Mouse (Mus musculus): Measurements from ENCODE around the gene Elovl5. TPM values are rescaled to one million over a fixed set of nuclear protein-coding genes. Genes with fewer than 3 reads are reported as not detected.

The Elovl5 gene
- total RNA-seq, 2 experiments from 2014 or later, result 10.5 to 10.9 TPM

GRCm38 (mm10) chr9:77950841-77951475 is 33.8 kb downstream of the Elovl5 start:
- ATAC-seq (replicated peaks; ENCODE audit: low FRiP score, poor library complexity, severe bottlenecking), result no peak

DNA sequence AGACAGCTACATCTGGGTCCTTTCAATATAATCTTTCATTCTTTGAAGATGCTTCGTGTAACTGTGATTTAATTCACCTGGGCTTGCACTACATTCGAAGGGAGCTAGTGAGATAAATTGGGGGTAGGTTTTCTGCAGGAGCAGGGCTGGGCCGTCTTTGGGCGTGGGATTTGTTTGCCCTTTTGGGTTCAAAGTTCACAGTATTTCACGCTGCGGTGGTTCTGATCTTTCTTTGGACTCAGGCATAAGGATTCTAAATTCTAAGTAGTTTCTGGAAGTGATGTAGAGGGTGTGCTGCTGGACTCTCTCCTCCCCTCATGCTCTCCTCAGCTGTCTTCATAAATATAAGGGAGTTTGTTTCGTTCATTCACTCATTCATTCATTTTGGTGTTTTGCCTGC is 34.8 kb downstream of the Elovl5 start:
- no peak for ATAC-seq (replicated peaks; ENCODE audit: low FRiP score, poor library complexity, severe bottlenecking)

DNA sequence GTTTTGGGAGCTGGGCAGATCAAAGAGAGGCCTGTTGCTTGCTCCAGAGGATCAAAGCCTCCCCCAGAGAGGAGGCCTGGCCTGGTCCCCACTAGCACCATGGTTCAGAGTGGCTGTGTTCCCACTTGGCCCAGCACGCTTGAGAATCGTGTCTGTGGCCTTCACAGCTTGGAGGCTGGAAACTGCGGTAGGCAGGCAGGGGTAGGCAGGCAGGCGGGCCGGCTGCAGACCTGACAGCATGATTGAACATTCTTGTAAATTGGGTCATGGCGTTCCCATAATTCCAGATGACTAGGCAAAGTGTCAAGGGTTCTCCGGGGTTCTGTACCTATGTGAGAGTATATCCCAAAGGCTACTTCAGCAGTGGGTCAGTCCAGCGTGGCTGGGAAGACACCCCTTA is 35.9 kb downstream of the Elovl5 start:
- no peak for ATAC-seq (replicated peaks; ENCODE audit: low FRiP score, poor library complexity, severe bottlenecking)

DNA sequence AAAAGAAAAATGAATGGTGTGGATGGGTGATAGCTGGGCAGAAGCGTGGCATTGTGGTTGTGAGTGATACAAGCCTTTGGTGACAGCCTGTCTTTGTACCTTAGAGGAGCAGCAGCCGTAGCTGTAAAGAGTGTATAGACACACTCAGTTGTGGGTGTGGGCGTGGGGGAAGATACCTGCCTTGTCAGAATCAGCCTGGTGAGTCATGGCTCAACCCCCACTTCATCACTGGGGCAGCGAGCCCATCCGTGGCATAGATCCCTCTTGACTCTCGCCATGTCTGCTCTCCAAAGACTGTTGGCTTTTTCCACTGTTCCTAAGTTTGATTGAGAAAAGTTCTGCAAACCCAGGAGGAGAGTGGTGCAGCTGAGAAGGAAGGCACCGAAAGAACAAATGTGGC is 37.3 kb downstream of the Elovl5 start:
- ATAC-seq (replicated peaks; ENCODE audit: low FRiP score, poor library complexity, severe bottlenecking), result no peak

GRCm38 (mm10) chr9:77954981-77955380 is 37.8 kb downstream of the Elovl5 start:
- no peak for ATAC-seq (replicated peaks; ENCODE audit: low FRiP score, poor library complexity, severe bottlenecking)

DNA sequence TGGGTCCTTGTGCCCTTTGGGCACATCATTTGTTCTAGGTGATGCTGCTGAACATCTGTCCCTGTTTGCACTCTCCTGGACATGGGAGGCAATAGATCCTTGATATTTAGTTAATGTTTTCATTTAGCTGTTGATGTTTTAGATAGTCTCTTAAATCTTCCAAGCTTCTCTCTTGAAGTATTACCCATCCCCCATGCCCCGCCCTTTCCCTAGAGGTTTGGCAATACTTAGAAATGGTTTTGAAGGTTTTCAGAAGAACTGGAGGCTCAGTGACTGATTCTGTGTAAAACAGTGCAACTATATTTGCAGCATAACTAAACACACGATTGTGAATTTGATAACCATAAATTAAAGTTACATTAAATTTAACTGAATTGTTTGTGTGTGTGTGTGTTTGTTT is 38.3 kb downstream of the Elovl5 start:
- no peak for ATAC-seq (replicated peaks; ENCODE audit: low FRiP score, poor library complexity, severe bottlenecking)

DNA sequence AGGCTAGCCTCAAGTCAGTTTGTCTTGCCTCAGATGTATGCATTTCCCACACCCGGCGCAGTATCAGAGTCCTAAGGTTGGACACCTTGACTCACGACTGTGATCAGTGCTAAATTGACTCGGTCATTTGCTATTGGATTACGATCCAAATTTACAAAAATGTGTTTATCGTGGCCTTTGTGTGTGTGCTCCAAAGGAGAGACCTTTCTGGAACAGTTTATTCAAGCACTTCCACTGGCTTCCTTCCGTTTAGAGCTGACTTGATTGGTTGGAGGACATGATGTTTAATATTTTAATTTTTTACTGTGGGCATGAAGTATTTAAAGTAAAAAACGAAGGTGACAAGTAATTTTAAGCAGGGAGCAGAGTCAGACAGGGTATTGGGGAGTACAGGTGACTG is 38.8 kb downstream of the Elovl5 start:
- no peak for ATAC-seq (replicated peaks; ENCODE audit: low FRiP score, poor library complexity, severe bottlenecking)

GRCm38 (mm10) chr9:77958327-77958726 is 41.2 kb downstream of the Elovl5 start:
- ATAC-seq (replicated peaks; ENCODE audit: low FRiP score, poor library complexity, severe bottlenecking), result no peak

GRCm38 (mm10) chr9:77959759-77960158 is 42.6 kb downstream of the Elovl5 start:
- ATAC-seq (replicated peaks; ENCODE audit: low FRiP score, poor library complexity, severe bottlenecking), result no peak

GRCm38 (mm10) chr9:77961350-77961749 is 44.2 kb downstream of the Elovl5 start:
- ATAC-seq (replicated peaks; ENCODE audit: low FRiP score, poor library complexity, severe bottlenecking), result no peak

DNA sequence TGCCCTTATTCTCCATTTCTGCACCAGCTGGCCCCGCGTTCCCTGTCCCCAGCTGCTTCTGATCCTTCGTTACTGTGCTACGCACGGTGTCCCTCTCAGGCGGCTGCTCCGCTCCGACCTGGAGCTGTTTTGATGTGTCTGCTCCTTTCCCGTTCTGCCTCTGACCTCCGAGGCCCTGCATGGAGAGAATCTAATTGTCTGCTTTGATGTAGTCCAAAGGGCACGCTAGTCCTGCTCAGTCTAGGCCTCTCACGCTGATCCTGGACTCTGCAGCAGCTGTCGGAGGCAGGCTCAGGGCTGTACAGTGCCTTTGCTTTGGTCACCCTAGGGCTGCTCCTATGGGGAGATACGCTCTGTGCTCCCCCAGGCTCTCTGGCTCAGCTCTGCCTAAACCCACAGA is 46.9 kb downstream of the Elovl5 start:
- no peak for ATAC-seq (replicated peaks; ENCODE audit: low FRiP score, poor library complexity, severe bottlenecking)

DNA sequence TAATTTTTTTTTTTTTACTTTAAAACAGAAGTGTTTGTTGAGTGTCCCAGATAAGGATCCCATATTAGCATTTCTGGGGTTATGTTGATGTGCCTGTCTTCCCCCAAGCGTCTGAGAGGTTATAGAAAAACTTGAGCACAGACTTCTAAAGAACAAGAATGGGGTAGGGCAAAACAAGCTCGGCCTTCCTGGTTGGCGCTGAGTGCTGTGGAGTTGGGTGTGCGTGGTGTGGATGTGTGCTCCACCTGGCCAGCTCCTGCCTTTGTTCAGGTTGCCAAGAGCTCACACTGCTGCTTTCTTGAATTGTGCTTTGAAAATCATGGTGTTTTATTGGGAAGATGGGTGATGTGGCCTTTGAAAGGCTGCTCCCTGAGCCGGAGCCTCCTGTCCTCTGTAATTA is 48.1 kb downstream of the Elovl5 start:
- ATAC-seq (replicated peaks; ENCODE audit: low FRiP score, poor library complexity, severe bottlenecking), result no peak

GRCm38 (mm10) chr9:77965768-77966552 is 48.8 kb downstream of the Elovl5 start:
- ATAC-seq (replicated peaks; ENCODE audit: low FRiP score, poor library complexity, severe bottlenecking), result no peak

GRCm38 (mm10) chr9:77966861-77967260 is 49.7 kb downstream of the Elovl5 start:
- no peak for ATAC-seq (replicated peaks; ENCODE audit: low FRiP score, poor library complexity, severe bottlenecking)

DNA sequence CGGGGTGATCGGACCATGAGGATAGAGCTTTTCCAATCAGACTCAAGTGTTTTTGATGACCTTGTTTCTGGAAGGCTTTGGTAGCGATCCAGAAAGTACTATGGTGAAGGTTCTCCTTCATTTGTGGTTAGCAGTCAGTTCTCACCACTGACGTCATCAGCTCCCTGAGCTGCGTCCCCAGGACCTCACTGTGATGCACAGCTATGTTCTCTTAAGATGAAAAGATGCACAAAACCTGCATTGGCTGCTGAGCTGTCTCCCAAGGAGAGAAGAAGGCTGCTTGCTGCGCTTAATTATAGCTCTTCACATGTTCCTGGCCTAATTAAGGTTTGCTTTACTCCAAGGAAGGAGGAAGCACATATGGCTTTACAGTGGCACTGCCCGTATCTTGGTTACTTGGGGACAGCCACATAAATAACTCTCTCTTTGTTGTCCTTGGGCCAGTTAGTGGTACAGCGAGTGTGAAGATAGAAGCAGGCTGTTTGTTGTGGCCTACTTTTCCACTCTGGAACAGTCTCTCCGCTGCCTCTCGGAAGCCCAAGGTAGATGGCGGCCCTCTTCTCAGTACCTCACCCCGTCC is 50.5 kb downstream of the Elovl5 start:
- ATAC-seq (replicated peaks; ENCODE audit: low FRiP score, poor library complexity, severe bottlenecking), result no peak

DNA sequence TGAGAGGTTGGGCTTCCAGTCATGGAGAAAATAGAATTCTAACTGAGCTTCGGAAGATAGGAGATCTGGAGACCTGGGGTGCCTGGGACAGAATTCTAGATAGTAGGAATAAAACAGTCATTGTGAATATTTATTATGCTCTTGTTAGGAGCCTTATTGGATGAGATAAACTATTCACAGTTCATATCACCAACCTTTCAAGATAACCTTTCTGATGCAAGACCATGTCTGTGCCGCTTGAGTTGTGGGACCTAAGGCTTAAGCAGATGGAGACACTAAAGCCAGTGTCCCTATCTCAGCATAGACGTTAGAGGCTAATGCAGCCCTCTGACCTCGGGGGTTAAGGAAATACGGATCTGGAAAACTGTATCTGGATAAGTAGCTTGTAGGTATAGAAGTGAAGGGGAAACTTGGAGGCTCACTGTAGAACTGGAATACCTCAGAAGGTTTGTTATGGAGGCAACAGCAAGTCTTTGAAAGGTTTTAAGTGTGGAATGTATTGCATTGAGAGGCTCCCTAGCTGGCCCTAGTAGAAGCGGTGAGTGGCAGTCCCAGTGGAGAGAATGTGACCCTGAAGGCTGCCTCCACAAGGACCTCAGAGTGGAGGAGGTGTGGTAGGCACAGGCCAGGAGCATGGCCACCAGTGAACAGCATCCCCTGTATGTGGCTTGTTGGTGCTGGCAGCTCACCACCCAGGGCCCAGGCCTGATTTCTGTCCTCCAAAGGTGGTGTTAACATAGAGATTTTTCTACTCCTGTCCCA is 52.2 kb downstream of the Elovl5 start:
- no peak for ATAC-seq (replicated peaks; ENCODE audit: low FRiP score, poor library complexity, severe bottlenecking)

DNA sequence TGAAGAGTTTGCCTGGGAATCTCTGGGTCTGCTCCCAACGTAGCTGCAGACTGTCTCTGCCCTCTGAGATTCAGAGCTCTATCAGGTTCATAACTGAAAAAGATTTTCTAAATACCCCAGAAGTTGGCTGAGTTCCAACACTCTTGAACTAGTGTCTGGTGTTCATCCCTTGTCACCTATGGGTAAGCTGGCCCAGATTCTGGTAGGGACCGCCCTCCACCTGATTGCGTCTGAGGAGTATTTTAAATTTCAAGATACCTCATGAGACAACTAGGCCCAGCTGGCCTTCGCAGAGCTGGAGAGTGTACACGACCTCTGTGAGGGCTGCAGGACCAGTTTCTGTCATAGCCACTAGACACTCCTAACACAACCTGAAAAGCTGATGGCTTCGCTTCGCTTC is 61.8 kb downstream of the Elovl5 start:
- no peak for ATAC-seq (replicated peaks; ENCODE audit: low FRiP score, poor library complexity, severe bottlenecking)

DNA sequence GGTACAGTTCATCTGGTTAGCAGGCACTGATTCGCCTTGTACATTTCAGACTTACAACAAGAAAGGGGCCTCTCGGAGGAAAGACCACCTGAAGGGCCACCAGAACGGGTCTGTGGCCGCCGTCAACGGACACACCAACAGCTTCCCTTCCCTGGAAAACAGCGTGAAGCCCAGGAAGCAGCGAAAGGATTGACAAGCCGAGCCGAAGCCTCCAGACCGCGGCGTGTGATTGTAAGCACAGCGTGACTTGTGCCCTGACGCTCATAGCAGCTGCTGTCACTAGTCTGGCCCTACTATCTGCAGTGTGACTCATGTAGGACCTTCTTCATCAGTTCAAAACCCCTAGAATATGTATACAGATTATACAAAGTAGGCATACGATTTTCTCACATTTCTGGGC is 65.5 kb downstream of the Elovl5 start:
- ATAC-seq (replicated peaks; ENCODE audit: low FRiP score, poor library complexity, severe bottlenecking), result no peak

- ATAC-seq (replicated peaks; ENCODE audit: low FRiP score, poor library complexity, severe bottlenecking), result 0 out of 2 replicates have a peak, but pooled peaks have one; percentile 20
Measured at GRCm38 (mm10) chr9:77983521-77983920, 66.4 kb downstream of the Elovl5 start.

- no peak for ATAC-seq (replicated peaks; ENCODE audit: low FRiP score, poor library complexity, severe bottlenecking)
Measured at GRCm38 (mm10) chr9:77986153-77986795, 69.1 kb downstream of the Elovl5 start.

Data from erythroid progenitor cell, adult 5-6 weeks (primary cell).